Mouse (Mus musculus) testis, adult 2 months (tissue): Measurements from ENCODE around the gene R3hdm2.

Experiments used
- CTCF ChIP-seq: fragments of 200-500 bp; IDR thresholded peaks from 2 replicates; pipeline ENCODE4 v1.5.1; 2012; ENCODE audit warnings: low read depth, mild to moderate bottlenecking, inconsistent platforms, low read length, moderate library complexity; ENCODE audit not compliant: control insufficient read depth, insufficient read depth, insufficient replicate concordance
- POLR2A ChIP-seq: fragments of 200-500 bp; IDR thresholded peaks from 2 replicates; pipeline ENCODE4 v1.6.1; 2012; ENCODE audit warnings: low read depth, mild to moderate bottlenecking, inconsistent platforms, low read length, moderate library complexity; ENCODE audit not compliant: control insufficient read depth

GRCm38 (mm10) chr10:127511634-127512306 lies 131.6 kb downstream of the R3hdm2 start:
- TF ChIP-seq POLR2A, result no peak
- TF ChIP-seq CTCF, result no peak
